Mouse (Mus musculus) G1E (cell line): Measurements from ENCODE around the gene Pou2f2. TPM values are rescaled to one million over a fixed set of nuclear protein-coding genes. Genes with fewer than 3 reads are reported as not detected.

Source experiments
- ATAC-seq: 2 replicates; pipeline ENCODE4 v1.8.0; 2016; ENCODE audit warnings: mild to moderate bottlenecking; ENCODE audit not compliant: insufficient number of reproducible peaks, poor library complexity, low FRiP score, severe bottlenecking; ENCODE audit errors: extremely low read depth
- DNase-seq: peaks from one replicate; pipeline ENCODE4 v3.0.0; 2012; ENCODE audit warnings: low spot score
- H3K27me3 ChIP-seq: 2 replicates; pipeline ENCODE4 v1.6.1; 2012; ENCODE audit warnings: mild to moderate bottlenecking, low read length, inconsistent platforms; ENCODE audit not compliant: insufficient read depth
- H3K36me3 ChIP-seq: replicated peaks from 2 replicates; pipeline ENCODE3; 2012; ENCODE audit warnings: mild to moderate bottlenecking, inconsistent platforms
- H3K4me1 ChIP-seq: 2 replicates; pipeline ENCODE4 v1.6.1; 2012; ENCODE audit warnings: low read depth, low read length, inconsistent platforms, mixed read lengths; ENCODE audit not compliant: insufficient read depth
- H3K4me3 ChIP-seq: 2 replicates; pipeline ENCODE4 v1.5.1; 2012; ENCODE audit warnings: low read depth, mild to moderate bottlenecking, inconsistent platforms, low read length, moderate library complexity, mixed read lengths
- H3K9me3 ChIP-seq: replicated peaks from 2 replicates; pipeline ENCODE4 v1.6.1; 2012; ENCODE audit warnings: inconsistent platforms
- CTCF ChIP-seq: IDR thresholded peaks from 2 replicates; pipeline ENCODE4 v1.5.1; 2012; ENCODE audit warnings: low read depth, low read length, inconsistent platforms, mixed read lengths
- GATA1 ChIP-seq: IDR thresholded peaks from 2 replicates; pipeline ENCODE4 v1.6.1; 2012; ENCODE audit warnings: borderline replicate concordance, low read length, inconsistent platforms, mixed read lengths
- GATA2 ChIP-seq: IDR thresholded peaks from 2 replicates; pipeline ENCODE4 v1.6.1; 2012; ENCODE audit warnings: low read depth, low read length, inconsistent platforms, borderline replicate concordance
- POLR2AphosphoS5 ChIP-seq: IDR thresholded peaks from 2 replicates; pipeline ENCODE4 v1.6.1; 2012; ENCODE audit warnings: low read depth, low read length, inconsistent platforms; ENCODE audit not compliant: insufficient replicate concordance
- TAL1 ChIP-seq: conservative IDR thresholded peaks from 2 replicates; pipeline ENCODE4 v1.6.1; 2012; ENCODE audit warnings: low read depth, low read length, inconsistent platforms, mixed read lengths
- polyA plus RNA-seq: library from polyadenylated mRNA; stranded (reverse); fragments of >175 nt; gene quantifications from 2 replicates; pipeline ENCODE4 v1.2.3, GENCODE M21; 2012
- total RNA-seq, 2 experiments: library from RNA; stranded (forward) in 1 of 2; stranded (reverse) in 1 of 2; fragments of 200-1000 nt in 1 of 2; fragments of >200 nt in 1 of 2; fragmentation: Nextera tagmentation in 1 of 2; gene quantifications; 2 replicates each; pipeline ENCODE4 v1.2.3; 2014 to 2017

Gene Pou2f2
- total and polyA plus RNA-seq, 3 experiments = 0.16 to 0.59 (median 0.38) TPM

DNA sequence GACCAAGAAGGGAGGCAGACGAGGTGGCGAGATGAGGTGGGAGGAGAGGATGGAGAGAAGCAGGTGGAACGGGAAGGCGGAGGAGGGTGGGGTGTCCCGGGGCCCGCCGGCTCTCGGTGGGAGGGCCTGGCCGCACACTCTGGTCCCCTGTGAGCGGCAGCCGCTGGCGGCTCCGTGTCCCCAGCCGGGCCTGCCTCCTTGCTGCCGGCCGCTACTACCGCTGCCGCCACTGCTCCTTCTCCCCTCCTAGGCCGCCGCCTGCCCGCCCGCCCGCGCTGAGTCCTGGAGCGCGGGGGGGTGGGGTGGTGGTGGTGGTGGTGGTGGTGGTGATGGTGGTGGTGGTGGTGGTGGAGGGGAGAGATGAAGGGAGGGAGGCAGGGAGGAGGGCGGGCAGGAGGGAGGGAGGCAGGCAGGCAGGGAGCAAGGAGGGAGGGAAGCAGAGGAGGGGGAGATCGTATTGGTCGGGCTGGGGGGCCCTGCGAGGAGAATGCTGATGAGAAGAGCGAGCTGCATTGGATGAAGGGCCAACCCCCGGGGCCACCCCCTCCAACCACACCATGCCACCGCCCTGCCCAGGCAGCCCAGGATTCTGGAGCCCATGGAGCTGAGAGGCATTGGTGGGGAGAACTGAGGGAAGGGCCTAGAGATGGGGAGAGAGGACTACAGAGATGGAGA is 106.7 kb downstream of the Pou2f2 start:
- TF ChIP-seq POLR2AphosphoS5 (no peak), TAL1 (no peak), CTCF (no peak), GATA1 (no peak), GATA2 (no peak)

DNA sequence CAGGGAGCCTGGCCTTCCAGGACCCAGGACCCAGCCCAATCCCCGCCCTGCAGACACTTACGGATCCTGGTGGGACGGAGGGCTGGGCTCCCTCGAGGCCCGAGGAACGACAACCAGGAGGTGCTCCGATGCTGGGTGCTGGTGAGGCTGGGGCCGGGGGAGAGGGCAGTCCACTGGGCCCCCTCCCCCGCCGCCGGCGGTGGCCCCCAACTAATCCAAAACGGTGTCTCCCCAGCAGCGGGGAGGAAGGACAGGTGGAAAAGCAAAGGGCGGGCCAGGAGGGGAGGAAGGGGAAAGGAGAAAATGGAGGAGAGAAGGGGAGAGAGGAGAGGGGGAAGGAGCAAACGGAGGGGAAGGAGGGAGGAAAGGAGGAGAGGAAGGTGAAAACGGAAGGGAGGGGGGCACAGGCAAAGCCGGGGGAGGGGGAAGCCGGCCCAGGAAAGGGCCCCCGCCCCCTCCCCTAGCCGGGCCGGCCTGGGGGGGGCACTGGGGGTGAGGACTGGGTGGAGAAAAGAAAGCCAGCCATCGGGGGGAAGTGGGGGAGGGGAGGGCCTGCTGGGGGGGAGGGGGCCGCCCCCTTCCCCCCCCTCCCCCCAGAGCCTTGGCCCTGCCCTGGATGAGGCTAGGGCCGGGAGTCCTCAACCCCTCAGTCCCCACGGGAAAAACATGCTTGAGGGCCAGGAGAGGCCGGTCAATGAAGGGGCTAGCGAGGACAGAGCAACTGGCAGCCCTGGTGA is 107.4 kb downstream of the Pou2f2 start, which contains the start of the genes Grik5 and Zfp574:
Gene Grik5 (minus strand): TSS at position 368 of the 737 bp plus-strand sequence.
Gene Zfp574 (plus strand): TSS at position 589 of the 737 bp plus-strand sequence.
- H3K9me3 ChIP-seq = no peaks in the 10 kb centered on the region
- ATAC-seq = no peak
- DNase-seq = peak; percentile 72
- no peak for TF ChIP-seq POLR2AphosphoS5
- no peak for TF ChIP-seq TAL1
- TF ChIP-seq GATA1 = no peak
- TF ChIP-seq GATA2 = no peak
- no peak for TF ChIP-seq CTCF
- peaks cover 47% of the 10 kb centered on the region for H3K36me3 ChIP-seq
- H3K4me1 ChIP-seq = peaks cover 86% of the 10 kb centered on the region
- H3K4me3 ChIP-seq = peak within 1 kb of the TSS; percentile 82
- H3K27me3 ChIP-seq = no peaks in the 10 kb centered on the region

More for the DNA sequence above, 106.7 kb downstream of the Pou2f2 start:
- peaks cover 40% of the 10 kb centered on the region for H3K36me3 ChIP-seq
- H3K4me3 ChIP-seq = peak overlapping the region; percentile 82
- DNase-seq (peak; percentile 79), ATAC-seq (peak; percentile 43)
- H3K27me3 ChIP-seq = no peaks in the 10 kb centered on the region
- peaks cover 79% of the 10 kb centered on the region for H3K4me1 ChIP-seq
- H3K9me3 ChIP-seq = no peaks in the 10 kb centered on the region

DNA sequence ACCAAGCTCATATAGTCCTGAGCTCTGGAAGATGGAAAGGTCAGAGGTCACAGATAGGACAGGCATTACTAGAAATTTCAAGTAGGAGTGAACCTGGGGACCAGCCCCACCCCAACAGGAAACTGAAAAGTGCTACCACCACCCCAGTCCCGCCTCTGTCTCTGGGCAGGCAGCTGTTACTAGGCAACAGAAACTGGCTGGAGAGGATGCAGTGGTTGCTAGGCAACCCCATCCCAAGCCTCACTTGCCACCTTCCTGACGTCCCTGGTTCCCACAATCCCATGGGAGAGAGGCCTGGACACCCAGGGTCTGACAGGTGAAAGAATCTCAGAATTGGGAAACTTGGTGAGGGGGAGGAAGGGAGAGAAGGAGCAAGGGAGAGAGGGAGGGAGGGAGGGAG is 110.8 kb downstream of the Pou2f2 start:
- TF ChIP-seq POLR2AphosphoS5 (no peak), GATA2 (no peak), TAL1 (no peak), GATA1 (no peak), CTCF (no peak)
- DNase-seq (no peak), ATAC-seq (no peak)
- H3K9me3 ChIP-seq = no peaks in the 10 kb centered on the region
- no peaks in the 10 kb centered on the region for H3K27me3 ChIP-seq
- H3K36me3 ChIP-seq = peaks cover 72% of the 10 kb centered on the region
- H3K4me1 ChIP-seq = peaks cover 75% of the 10 kb centered on the region
- no peak overlapping the region for H3K4me3 ChIP-seq

DNA sequence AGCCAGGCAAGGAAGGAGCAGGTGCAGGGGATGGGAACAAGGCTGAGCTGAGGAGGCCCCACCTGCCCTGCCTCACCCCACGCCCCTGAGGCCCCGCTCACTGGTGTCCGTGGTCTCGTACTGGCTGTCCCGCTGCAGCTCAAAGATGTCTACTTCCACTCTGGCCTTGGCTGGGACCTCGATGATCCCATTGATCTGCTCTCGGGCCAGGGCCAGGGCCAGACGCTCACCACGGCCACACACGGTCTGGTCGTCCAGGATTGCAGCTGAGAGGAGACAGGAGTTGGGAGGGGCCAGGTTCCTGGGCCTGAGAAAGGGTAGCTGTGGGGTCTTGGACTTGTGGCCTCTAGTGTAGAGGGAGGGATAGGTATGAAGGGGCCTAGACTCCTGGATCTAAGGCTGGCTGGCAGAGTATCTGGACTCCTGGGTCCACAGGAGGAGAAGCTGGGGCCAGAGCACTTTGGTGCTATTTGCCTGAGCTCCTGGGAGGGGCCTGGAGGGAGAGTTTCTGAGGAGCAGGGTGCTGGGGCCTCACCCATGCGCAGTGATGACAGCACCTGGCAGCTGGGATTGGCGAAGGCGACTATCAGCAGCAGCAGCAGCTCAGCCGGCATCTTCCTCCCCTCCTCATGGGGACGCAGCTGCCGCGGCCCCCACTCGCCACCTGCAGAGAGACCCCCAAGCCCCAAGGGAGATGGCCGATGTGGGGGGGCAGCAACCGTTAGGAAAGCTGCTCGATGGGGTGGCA is 111.4 kb downstream of the Pou2f2 start:
- no peaks in the 10 kb centered on the region for H3K27me3 ChIP-seq
- peaks cover 72% of the 10 kb centered on the region for H3K4me1 ChIP-seq
- DNase-seq = no peak
- H3K4me3 ChIP-seq = peak overlapping the region; percentile 42; the same call in 1 of the 2 replicates
- TF ChIP-seq GATA1 (no peak), POLR2AphosphoS5 (no peak), GATA2 (no peak), TAL1 (no peak), CTCF (no peak)
- no peaks in the 10 kb centered on the region for H3K9me3 ChIP-seq
- ATAC-seq = no peak
- H3K36me3 ChIP-seq = peaks cover 79% of the 10 kb centered on the region

DNA sequence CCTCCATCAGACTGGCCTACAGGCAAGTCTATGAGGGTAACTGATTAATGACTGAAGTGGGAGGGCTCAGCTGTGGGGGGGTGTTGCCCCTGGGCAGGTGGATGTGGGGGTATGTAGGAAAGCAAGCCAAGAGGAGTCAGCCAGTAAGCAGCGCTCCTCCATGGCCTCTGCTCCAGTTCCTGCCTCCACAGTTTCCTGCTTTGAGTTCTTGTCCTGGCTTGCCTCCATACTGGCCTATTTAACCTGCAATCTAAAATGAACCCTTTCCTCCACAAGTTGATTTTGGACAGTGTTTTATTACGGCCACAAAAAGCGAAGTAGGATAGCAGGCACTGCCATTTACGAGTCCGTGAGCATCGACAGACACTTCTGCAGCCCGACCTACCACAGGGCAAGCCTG is 112.2 kb downstream of the Pou2f2 start:
- no peaks in the 10 kb centered on the region for H3K9me3 ChIP-seq
- DNase-seq (no peak), ATAC-seq (no peak)
- no peak overlapping the region for H3K4me3 ChIP-seq
- no peak for TF ChIP-seq CTCF
- TF ChIP-seq POLR2AphosphoS5 = no peak
- no peak for TF ChIP-seq TAL1
- TF ChIP-seq GATA1 = no peak
- no peak for TF ChIP-seq GATA2
- peaks cover 86% of the 10 kb centered on the region for H3K36me3 ChIP-seq
- no peaks in the 10 kb centered on the region for H3K27me3 ChIP-seq
- peaks cover 68% of the 10 kb centered on the region for H3K4me1 ChIP-seq

DNA sequence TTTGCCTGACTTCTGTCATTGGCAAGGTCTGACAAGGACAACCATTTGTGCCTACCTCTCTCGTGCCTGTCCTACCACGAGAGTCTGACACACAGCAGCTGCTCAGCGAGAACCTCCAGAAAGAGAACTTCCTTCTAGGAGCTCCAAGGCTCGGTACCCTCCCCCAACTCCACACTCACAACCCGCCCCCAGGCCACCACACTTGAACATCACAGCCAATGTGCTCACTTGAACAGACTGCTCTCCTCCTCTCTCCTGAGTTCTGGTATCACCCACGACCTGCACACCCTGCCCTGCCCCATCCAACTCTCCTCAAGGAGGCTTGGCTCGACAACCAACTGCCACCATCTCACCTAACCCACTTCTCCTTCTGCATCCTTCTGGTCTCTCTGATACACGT is 115.6 kb downstream of the Pou2f2 start:
- peaks cover 97% of the 10 kb centered on the region for H3K36me3 ChIP-seq
- H3K9me3 ChIP-seq = no peaks in the 10 kb centered on the region
- no peak for TF ChIP-seq GATA1
- no peak for TF ChIP-seq GATA2
- no peak for TF ChIP-seq TAL1
- no peak for TF ChIP-seq POLR2AphosphoS5
- TF ChIP-seq CTCF = no peak
- no peaks in the 10 kb centered on the region for H3K27me3 ChIP-seq
- ATAC-seq (no peak), DNase-seq (no peak)
- H3K4me1 ChIP-seq = peaks cover 39% of the 10 kb centered on the region
- no peak overlapping the region for H3K4me3 ChIP-seq
